Mouse (Mus musculus): ENCODE measurements around the gene Wdr25. TPM values are rescaled to one million over a fixed set of nuclear protein-coding genes. Genes with fewer than 3 reads are reported as not detected.

The Wdr25 gene
- polyA plus RNA-seq, 1 experiment from 2014 or later = 9.8 TPM

- Histone ChIP-seq H3K9ac (no peak overlapping the region), H3K27me3 (replicated peaks) (no peaks in the 10 kb centered on the region), H3K4me3 (no peak overlapping the region), H3K27ac (no peak overlapping the region), H3K4me1 (no peaks in the 10 kb centered on the region), H3K36me3 (peaks cover 92% of the 10 kb centered on the region), H3K4me2 (replicated peaks) (no peak overlapping the region), H3K9me3 (no peaks in the 10 kb centered on the region)
- WGBS = 93% methylated on average over 2 of the region's 2 CpGs
- ATAC-seq (ENCODE audit: low FRiP score, low read depth) = no peak
Measured at GRCm38 (mm10) chr12:108869575-108869974, 23.9 kb upstream of the Wdr25 start.

GRCm38 (mm10) chr12:108873122-108873521 is 20.3 kb upstream of the Wdr25 start:
- Histone ChIP-seq H3K4me1 (no peaks in the 10 kb centered on the region), H3K27me3 (replicated peaks) (no peaks in the 10 kb centered on the region), H3K4me2 (replicated peaks) (no peak overlapping the region), H3K9me3 (no peaks in the 10 kb centered on the region), H3K9ac (no peak overlapping the region), H3K4me3 (no peak overlapping the region), H3K27ac (no peak overlapping the region), H3K36me3 (peaks cover 72% of the 10 kb centered on the region)
- 85% methylated on average over 5 of the region's 5 CpGs for WGBS
- no peak for ATAC-seq (ENCODE audit: low FRiP score, low read depth)

GRCm38 (mm10) chr12:108879138-108879537 is 14.3 kb upstream of the Wdr25 start:
- no peak overlapping the region for H3K4me2 ChIP-seq (replicated peaks)
- H3K9me3 ChIP-seq = no peaks in the 10 kb centered on the region
- peaks cover 61% of the 10 kb centered on the region for H3K36me3 ChIP-seq
- no peak overlapping the region for H3K4me3 ChIP-seq
- H3K9ac ChIP-seq = no peak overlapping the region
- no peaks in the 10 kb centered on the region for H3K4me1 ChIP-seq
- WGBS = 93% methylated on average over 4 of the region's 4 CpGs
- no peak for ATAC-seq (ENCODE audit: low FRiP score, low read depth)
- H3K27ac ChIP-seq = no peak overlapping the region
- no peaks in the 10 kb centered on the region for H3K27me3 ChIP-seq (replicated peaks)

- Histone ChIP-seq H3K4me1 (no peaks in the 10 kb centered on the region), H3K4me3 (no peak overlapping the region), H3K9me3 (no peaks in the 10 kb centered on the region), H3K27me3 (replicated peaks) (no peaks in the 10 kb centered on the region), H3K36me3 (peaks cover 60% of the 10 kb centered on the region), H3K4me2 (replicated peaks) (no peak overlapping the region), H3K27ac (no peak overlapping the region), H3K9ac (no peak overlapping the region)
- WGBS = 94% methylated on average over 5 of the region's 5 CpGs
- no peak for ATAC-seq (ENCODE audit: low FRiP score, low read depth)
Measured at GRCm38 (mm10) chr12:108880606-108881005, 12.8 kb upstream of the Wdr25 start.

GRCm38 (mm10) chr12:108881192-108881591 is 12.2 kb upstream of the Wdr25 start:
- Histone ChIP-seq H3K27me3 (replicated peaks) (no peaks in the 10 kb centered on the region), H3K27ac (no peak overlapping the region), H3K9me3 (no peaks in the 10 kb centered on the region), H3K4me1 (no peaks in the 10 kb centered on the region), H3K36me3 (peaks cover 65% of the 10 kb centered on the region), H3K9ac (no peak overlapping the region), H3K4me2 (replicated peaks) (no peak overlapping the region), H3K4me3 (no peak overlapping the region)
- 87% methylated on average over 3 of the region's 3 CpGs for WGBS
- ATAC-seq (ENCODE audit: low FRiP score, low read depth) = no peak

- 93% methylated on average over 8 of the region's 8 CpGs for WGBS
- Histone ChIP-seq H3K9ac (no peak overlapping the region), H3K27me3 (replicated peaks) (no peaks in the 10 kb centered on the region), H3K4me1 (no peaks in the 10 kb centered on the region), H3K4me3 (no peak overlapping the region), H3K4me2 (replicated peaks) (no peak overlapping the region), H3K27ac (no peak overlapping the region), H3K9me3 (no peaks in the 10 kb centered on the region), H3K36me3 (peaks cover 75% of the 10 kb centered on the region)
- ATAC-seq (ENCODE audit: low FRiP score, low read depth) = no peak
Measured at GRCm38 (mm10) chr12:108882776-108883175, 10.7 kb upstream of the Wdr25 start.

- Histone ChIP-seq H3K4me2 (replicated peaks) (no peak overlapping the region), H3K36me3 (peaks cover 77% of the 10 kb centered on the region), H3K9ac (no peak overlapping the region), H3K27me3 (replicated peaks) (no peaks in the 10 kb centered on the region), H3K27ac (no peak overlapping the region), H3K9me3 (no peaks in the 10 kb centered on the region), H3K4me3 (no peak overlapping the region), H3K4me1 (no peaks in the 10 kb centered on the region)
- no peak for ATAC-seq (ENCODE audit: low FRiP score, low read depth)
- 97% methylated on average over 1 of the region's 1 CpGs for WGBS
Measured at GRCm38 (mm10) chr12:108885906-108886305, 7.5 kb upstream of the Wdr25 start.

- 97% methylated on average over 4 of the region's 4 CpGs for WGBS
- H3K4me1 ChIP-seq = no peaks in the 10 kb centered on the region
- no peak overlapping the region for H3K4me2 ChIP-seq (replicated peaks)
- no peaks in the 10 kb centered on the region for H3K27me3 ChIP-seq (replicated peaks)
- H3K36me3 ChIP-seq = peaks cover 70% of the 10 kb centered on the region
- no peak overlapping the region for H3K27ac ChIP-seq
- ATAC-seq (ENCODE audit: low FRiP score, low read depth) = no peak
- H3K9me3 ChIP-seq = no peaks in the 10 kb centered on the region
- no peak overlapping the region for H3K9ac ChIP-seq
- H3K4me3 ChIP-seq = no peak overlapping the region
Measured at GRCm38 (mm10) chr12:108887077-108887476, 6.4 kb upstream of the Wdr25 start.

GRCm38 (mm10) chr12:108888632-108889031 is 4.8 kb upstream of the Wdr25 start:
- ATAC-seq (ENCODE audit: low FRiP score, low read depth) = no peak
- no peak overlapping the region for H3K4me2 ChIP-seq (replicated peaks)
- no peak overlapping the region for H3K27ac ChIP-seq
- no peaks in the 10 kb centered on the region for H3K27me3 ChIP-seq (replicated peaks)
- no peak overlapping the region for H3K4me3 ChIP-seq
- H3K4me1 ChIP-seq = peaks cover 9% of the 10 kb centered on the region
- H3K36me3 ChIP-seq = peaks cover 63% of the 10 kb centered on the region
- no peaks in the 10 kb centered on the region for H3K9me3 ChIP-seq
- WGBS = 74% methylated on average over 4 of the region's 4 CpGs
- H3K9ac ChIP-seq = no peak overlapping the region

GRCm38 (mm10) chr12:108893715-108894431 is 442 bp downstream of the Wdr25 start, which contains the start of gene Wars:
TSS of gene Wars (minus strand) at chr12:108894174.
- WGBS = under 1% methylated on average over 58 of the region's 58 CpGs
- no peak within 1 kb of the TSS for H3K27ac ChIP-seq
- ATAC-seq (ENCODE audit: low FRiP score, low read depth) = peak; percentile 99

GRCm38 (mm10) chr12:108894432-108894816 is 993 bp downstream of the Wdr25 start:
- no peak overlapping the region for H3K27ac ChIP-seq
- ATAC-seq (ENCODE audit: low FRiP score, low read depth) = peak; percentile 52
- peak overlapping the region; percentile 64 for H3K9ac ChIP-seq
- H3K27me3 ChIP-seq (replicated peaks) = no peaks in the 10 kb centered on the region
- peaks cover 17% of the 10 kb centered on the region for H3K36me3 ChIP-seq
- 4% methylated on average over 7 of the region's 7 CpGs for WGBS
- peak overlapping the region; percentile 88 for H3K4me3 ChIP-seq
- no peaks in the 10 kb centered on the region for H3K9me3 ChIP-seq
- H3K4me1 ChIP-seq = peaks cover 15% of the 10 kb centered on the region
- peak overlapping the region; percentile 96 for H3K4me2 ChIP-seq (replicated peaks)

More at GRCm38 (mm10) chr12:108893715-108894431, 442 bp downstream of the Wdr25 start, which contains the start of gene Wars:
- Histone ChIP-seq H3K9ac (peak within 1 kb of the TSS; percentile 83), H3K4me2 (replicated peaks) (peak within 1 kb of the TSS; percentile 96), H3K4me3 (peak within 1 kb of the TSS; percentile 88), H3K36me3 (peaks cover 19% of the 10 kb centered on the region), H3K9me3 (no peaks in the 10 kb centered on the region), H3K4me1 (peaks cover 15% of the 10 kb centered on the region), H3K27me3 (replicated peaks) (no peaks in the 10 kb centered on the region)

- WGBS = 79% methylated on average over 3 of the region's 3 CpGs
- Histone ChIP-seq H3K27me3 (replicated peaks) (no peaks in the 10 kb centered on the region), H3K36me3 (peaks cover 6% of the 10 kb centered on the region; the same call in 1 of the 2 replicates), H3K4me3 (no peak overlapping the region), H3K4me2 (replicated peaks) (no peak overlapping the region), H3K27ac (no peak overlapping the region), H3K9ac (no peak overlapping the region), H3K9me3 (no peaks in the 10 kb centered on the region), H3K4me1 (peaks cover 15% of the 10 kb centered on the region)
- no peak for ATAC-seq (ENCODE audit: low FRiP score, low read depth)
Measured at GRCm38 (mm10) chr12:108896006-108896405, 2.6 kb downstream of the Wdr25 start.

GRCm38 (mm10) chr12:108901346-108901745 is 7.9 kb downstream of the Wdr25 start:
- Histone ChIP-seq H3K36me3 (peaks cover 6% of the 10 kb centered on the region; the same call in 1 of the 2 replicates), H3K27ac (no peak overlapping the region), H3K4me3 (no peak overlapping the region), H3K9ac (no peak overlapping the region), H3K27me3 (replicated peaks) (no peaks in the 10 kb centered on the region), H3K9me3 (no peaks in the 10 kb centered on the region), H3K4me2 (replicated peaks) (no peak overlapping the region), H3K4me1 (peaks cover 24% of the 10 kb centered on the region)
- 82% methylated on average over 5 of the region's 5 CpGs for WGBS
- no peak for ATAC-seq (ENCODE audit: low FRiP score, low read depth)
